Mouse (Mus musculus): ENCODE measurements around the gene Tulp1.

DNA sequence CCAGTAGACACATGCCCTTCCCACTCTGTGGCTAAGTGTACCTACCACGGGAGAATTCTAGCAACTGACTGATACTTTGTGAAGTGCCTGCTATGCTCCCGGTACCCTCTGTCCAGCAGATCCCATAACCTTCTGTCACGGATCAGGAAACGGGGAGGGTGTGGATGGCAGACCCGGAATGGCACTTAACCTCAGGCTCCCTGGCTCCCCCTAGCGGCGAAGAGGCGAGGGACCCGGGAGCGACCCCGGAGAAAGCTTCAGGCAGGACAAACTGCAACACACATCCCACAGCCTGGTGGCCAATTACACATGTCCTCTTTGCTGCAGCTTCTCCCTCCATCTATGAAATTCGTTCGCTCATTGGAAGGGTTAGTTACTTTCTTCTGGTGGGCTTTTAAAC, 3.4 kb upstream of the Tulp1 start:
- TF ChIP-seq CTCF (IDR thresholded peaks at IDR 0.05) (peak; percentile 98; the same call in 1 of the 2 replicates), EP300 (IDR thresholded peaks at IDR 0.05; ENCODE audit: insufficient read depth, low read depth, low read length) (peak; percentile 31; the same call in 1 of the 2 replicates)

Measured in heart, adult 2 months (tissue).